Mouse (Mus musculus): ENCODE measurements at regions not wholly inside any gene's neighbourhood (a gene's known extent, or its start where the extent isn't known, plus 50 kb on each side); places are given as distances from the start of the nearest gene placed in this dataset.

DNA sequence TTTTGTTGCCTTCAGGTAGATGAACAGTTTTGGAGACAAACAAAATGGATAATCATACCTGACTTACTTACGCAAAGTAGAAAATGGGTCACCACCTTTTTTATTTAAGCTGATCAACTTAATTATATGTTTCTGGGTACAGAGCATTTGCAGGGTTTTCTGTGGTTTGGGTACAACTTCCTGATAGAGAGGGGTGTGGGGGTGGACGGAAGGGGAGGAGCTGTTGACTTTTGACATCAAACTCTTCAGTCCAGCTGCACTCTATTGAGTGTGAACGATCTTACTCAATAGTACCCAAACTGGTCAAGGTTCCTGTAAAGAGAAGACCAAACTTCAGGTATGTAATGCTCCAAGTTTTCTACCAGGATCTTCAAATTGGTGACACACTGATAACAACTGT lies 316.0 kb upstream of the Satb1 start:
- TF ChIP-seq CTCF (IDR thresholded peaks at IDR 0.05; ENCODE audit: control insufficient read depth, insufficient read depth, low read length) (no peak), POLR2A (IDR thresholded peaks at IDR 0.05; ENCODE audit: borderline replicate concordance, control insufficient read depth, low read depth, low read length) (no peak)

Measured in bone marrow, adult 2 months (tissue).